Mouse (Mus musculus) spleen, adult 2 months (tissue): ENCODE measurements around the gene Gm21209. TPM values are rescaled to one million over a fixed set of nuclear protein-coding genes. Genes with fewer than 3 reads are reported as not detected.
"Not testable (repeated sequence)": the region's sequence is repeated elsewhere in the genome, so short reads cannot be mapped to it uniquely, and the experiment has no call there.

Source experiments
- DNase-seq, 2 experiments: peaks; one replicate each; pipeline versions ENCODE4 v3.0.0 to v3.0.0-alpha.2; 2012 to 2021; ENCODE audit warnings: low spot score in 2 of 2, low read depth in 1 of 2
- H3K27ac ChIP-seq: fragments of 200-500 bp; 2 replicates; pipeline ENCODE4 v1.5.1; 2012; ENCODE audit warnings: low read length, inconsistent platforms; ENCODE audit not compliant: insufficient read depth
- H3K27me3 ChIP-seq: fragments of 200-500 bp; 2 replicates; pipeline ENCODE4 v1.6.1; 2012; ENCODE audit warnings: mild to moderate bottlenecking, moderate library complexity, low read length, inconsistent platforms; ENCODE audit not compliant: control insufficient read depth, insufficient read depth
- H3K36me3 ChIP-seq: fragments of 200-500 bp; 2 replicates; pipeline ENCODE4 v1.6.1; 2012; ENCODE audit warnings: mild to moderate bottlenecking, low read length, inconsistent platforms; ENCODE audit not compliant: control insufficient read depth, insufficient read depth
- H3K4me1 ChIP-seq: fragments of 200-500 bp; 2 replicates; pipeline ENCODE4 v1.6.1; 2011; ENCODE audit warnings: inconsistent platforms; ENCODE audit not compliant: control insufficient read depth, insufficient read depth, insufficient read length
- H3K4me3 ChIP-seq: fragments of 200-500 bp; 2 replicates; pipeline ENCODE4 v1.5.1; 2011; ENCODE audit warnings: mild to moderate bottlenecking, inconsistent platforms; ENCODE audit not compliant: insufficient read depth, insufficient read length; ENCODE audit errors: extremely low read depth
- WGBS: fragments of 180-500 bp; shearing (Covaris S2); methylation state at CpG from one replicate; pipeline ENCODE4 v1.1.7; 2018; 5-methylcytosine and 5-hydroxymethylcytosine counted together
- polyA plus RNA-seq: library from polyadenylated mRNA; depleted of rRNA; stranded (reverse); fragments of >200 nt; gene quantifications from 2 replicates; pipeline ENCODE4 v1.2.3, GENCODE M21; 2012; rRNA removed

Gene Gm21209
- not detected in 2 replicates for polyA plus RNA-seq

GRCm38 (mm10) chrY:49570856-49571255 lies at the start of gene Gm21209:
TSS of gene Gm21209 (plus strand) at chrY:49571156.
- not testable (repeated sequence) for H3K4me3 ChIP-seq, DNase-seq, H3K4me1 ChIP-seq, H3K27me3 ChIP-seq, H3K36me3 ChIP-seq, H3K27ac ChIP-seq
- whole genome bisulfite sequencing: no CpG with 5 or more reads among the region's 6 CpGs
